Mouse (Mus musculus): ENCODE results near the gene Mboat2.

Gene Mboat2

DNA sequence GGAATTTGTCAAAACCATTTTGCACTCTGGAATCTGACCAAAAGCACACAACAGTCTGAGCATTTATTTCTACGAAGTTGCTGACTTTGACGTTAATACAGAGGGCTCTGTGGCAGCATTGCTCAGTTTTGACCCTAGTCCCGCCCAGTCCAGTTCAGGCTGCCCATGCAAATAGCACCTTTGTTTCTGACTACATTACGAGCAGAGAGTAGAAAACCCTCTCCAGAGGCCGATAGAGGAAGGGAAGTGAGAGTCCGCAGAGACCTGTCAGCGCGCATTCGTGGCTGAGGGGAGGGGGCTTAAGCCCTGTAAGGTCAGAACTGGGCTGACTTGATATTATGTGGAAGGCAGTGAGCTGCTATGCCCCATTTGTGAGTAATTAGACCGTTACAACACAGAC lies 69.0 kb downstream of the Mboat2 start:
- DNase-seq (ENCODE audit: low spot score in 2 of 2): no peak

GRCm38 (mm10) chr12:24902736-24903135 lies 72.1 kb downstream of the Mboat2 start:
- DNase-seq (ENCODE audit: low spot score in 2 of 2): no peak

DNA sequence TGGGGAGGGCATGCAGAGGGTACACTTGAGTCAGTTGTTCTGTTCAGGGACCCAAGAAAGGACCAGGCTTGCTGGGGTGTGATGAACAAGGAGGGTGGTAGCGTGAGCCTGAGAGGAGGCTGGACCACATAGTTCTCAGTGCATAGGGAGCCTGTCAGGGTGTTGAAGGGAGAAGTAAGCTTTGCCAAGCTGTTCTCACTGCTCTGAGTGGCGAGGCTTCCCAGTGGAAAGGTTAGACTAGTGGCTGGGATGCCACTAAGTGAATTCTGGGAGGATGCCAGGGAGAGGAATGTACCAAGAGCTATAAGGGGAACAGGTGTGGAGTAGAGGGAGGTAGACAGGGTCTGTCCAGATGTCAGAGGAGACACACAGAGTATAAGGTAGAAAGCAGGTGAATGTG lies 77.2 kb downstream of the Mboat2 start:
- DNase-seq (ENCODE audit: low spot score in 2 of 2): no peak

- DNase-seq (ENCODE audit: low spot score in 2 of 2): no peak
These were observed 79.0 kb downstream of the Mboat2 start for GRCm38 (mm10) chr12:24909679-24910078.

DNA sequence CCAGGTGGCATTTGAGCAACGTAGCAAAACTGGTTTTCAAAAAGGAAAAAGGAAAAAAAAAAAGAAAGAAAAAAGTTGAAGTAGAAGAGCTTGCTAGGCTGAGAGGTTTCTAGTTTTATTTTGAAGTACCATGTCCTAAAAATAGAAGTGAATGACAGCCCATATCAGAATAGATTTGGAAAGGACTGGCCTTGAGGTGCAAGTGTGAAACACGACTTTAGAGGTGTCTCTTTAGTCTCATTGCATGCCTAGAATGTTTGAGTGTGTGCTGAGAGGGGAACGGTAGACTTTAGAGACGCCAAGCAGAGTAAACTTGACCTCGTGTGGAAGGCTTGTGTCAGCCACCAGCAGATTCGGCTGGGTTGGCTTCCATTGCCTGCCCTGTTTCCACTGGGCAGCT lies 81.5 kb downstream of the Mboat2 start:
- no peak for DNase-seq (ENCODE audit: low spot score in 2 of 2)

DNA sequence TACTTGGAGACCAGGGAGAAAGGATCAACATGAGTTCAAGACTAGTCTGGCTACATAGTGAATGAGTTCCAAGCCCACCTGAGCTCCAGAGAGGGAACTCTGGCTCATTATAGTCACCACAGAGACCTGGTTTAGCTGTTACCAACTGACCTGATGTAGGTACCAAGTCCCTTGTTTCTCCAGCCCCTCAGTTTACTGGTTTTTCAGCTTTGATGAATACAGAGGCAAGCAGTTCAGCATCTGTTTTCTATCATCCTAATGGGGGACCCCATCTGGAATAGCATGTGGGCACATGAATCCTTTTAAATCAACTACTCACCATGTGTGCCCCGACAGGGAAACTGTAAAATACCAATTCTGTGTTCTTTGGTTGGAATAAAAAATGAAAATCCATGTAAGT lies 82.2 kb downstream of the Mboat2 start:
- no peak for DNase-seq (ENCODE audit: low spot score in 2 of 2)

- no peak for DNase-seq (ENCODE audit: low spot score in 2 of 2)
These were observed 88.0 kb downstream of the Mboat2 start for GRCm38 (mm10) chr12:24918575-24919262.

GRCm38 (mm10) chr12:24920861-24921260 lies 90.2 kb downstream of the Mboat2 start:
- DNase-seq (ENCODE audit: low spot score in 2 of 2): no peak

GRCm38 (mm10) chr12:24924003-24924402 lies 93.3 kb downstream of the Mboat2 start:
- DNase-seq (ENCODE audit: low spot score in 2 of 2): no peak

DNA sequence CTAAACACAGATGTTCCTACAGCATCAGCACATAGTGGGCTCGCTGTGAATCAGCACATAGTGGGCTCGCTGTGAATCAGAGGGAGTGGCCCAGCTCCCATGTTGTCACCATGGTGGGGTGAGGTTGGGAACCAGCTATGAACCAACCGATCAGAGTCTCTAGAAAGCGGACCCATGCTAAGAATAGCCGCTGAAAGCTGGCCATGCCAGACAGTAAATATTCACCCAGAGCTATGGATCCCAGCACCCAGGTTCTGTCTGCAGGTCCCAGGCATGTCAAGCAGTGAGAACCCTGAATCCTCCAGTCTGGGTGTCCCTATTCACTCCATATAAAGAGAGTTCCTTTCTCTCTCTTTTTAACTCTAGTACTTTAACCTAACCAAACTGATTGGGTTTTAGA lies 94.6 kb downstream of the Mboat2 start:
- DNase-seq (ENCODE audit: low spot score in 2 of 2): no peak

DNA sequence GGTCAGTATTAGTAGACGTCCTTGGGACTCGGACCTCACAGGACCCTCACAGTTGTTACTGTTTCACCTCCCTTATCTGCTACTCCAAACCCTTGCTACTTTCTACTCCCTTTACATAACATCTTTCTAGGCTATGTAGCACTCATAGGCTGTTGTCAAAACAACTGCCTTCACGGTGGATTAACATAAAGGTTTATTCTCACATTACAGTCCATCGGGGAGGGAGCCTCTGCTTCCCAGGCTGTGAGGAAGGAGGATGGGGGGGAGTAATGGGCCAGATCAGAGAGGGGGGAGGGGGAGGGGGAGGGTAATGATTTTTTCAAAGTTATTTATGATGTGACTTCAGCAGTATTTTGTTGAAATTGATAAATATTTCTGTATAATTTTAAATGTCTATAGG lies 95.0 kb downstream of the Mboat2 start:
- no peak for DNase-seq (ENCODE audit: low spot score in 2 of 2)

- DNase-seq (ENCODE audit: low spot score in 2 of 2): no peak
These were observed 97.5 kb downstream of the Mboat2 start for GRCm38 (mm10) chr12:24928051-24928748.

GRCm38 (mm10) chr12:24929043-24929442 lies 98.4 kb downstream of the Mboat2 start:
- DNase-seq (ENCODE audit: low spot score in 2 of 2): no peak

DNA sequence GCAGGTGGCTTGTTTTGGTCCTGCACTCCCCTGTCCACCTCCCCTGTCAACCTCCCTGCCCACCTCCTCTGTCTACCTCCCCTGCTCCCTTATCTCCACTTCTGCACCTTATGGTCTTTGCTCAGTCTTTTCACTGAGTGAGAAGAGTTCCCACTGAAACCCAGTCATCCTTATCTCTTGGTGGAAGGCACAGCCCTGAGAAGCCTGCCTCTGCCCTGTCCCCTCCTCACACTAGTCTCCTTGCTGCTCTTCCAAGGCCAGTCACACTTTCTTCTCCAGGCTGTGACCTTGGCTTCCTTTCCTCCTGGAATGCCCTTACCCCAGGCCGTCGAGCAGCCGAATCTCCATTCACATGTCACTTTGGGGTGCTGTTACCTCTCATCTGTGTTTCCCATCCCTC lies 100.1 kb downstream of the Mboat2 start:
- no peak for DNase-seq (ENCODE audit: low spot score in 2 of 2)

DNA sequence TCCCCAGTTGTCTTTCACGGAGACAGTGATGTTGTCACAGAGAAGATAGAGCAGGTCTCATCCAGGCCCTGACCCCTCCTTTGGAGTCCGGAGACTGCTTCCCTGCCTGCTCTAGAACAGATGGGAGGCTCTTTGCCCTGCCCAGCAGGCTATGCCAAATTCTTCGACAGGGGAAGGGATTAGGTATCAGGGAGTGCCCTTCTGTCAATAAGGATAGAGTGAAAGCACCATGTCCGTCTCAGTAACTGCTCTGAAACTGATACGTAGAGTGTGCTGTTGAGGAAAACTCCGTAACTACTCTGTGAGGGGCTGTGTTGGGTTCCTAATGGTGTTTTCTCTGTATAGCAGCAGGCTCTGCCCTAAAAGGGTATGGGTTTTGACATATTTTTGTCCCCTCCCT lies 101.4 kb downstream of the Mboat2 start:
- no peak for DNase-seq (ENCODE audit: low spot score in 2 of 2)

DNA sequence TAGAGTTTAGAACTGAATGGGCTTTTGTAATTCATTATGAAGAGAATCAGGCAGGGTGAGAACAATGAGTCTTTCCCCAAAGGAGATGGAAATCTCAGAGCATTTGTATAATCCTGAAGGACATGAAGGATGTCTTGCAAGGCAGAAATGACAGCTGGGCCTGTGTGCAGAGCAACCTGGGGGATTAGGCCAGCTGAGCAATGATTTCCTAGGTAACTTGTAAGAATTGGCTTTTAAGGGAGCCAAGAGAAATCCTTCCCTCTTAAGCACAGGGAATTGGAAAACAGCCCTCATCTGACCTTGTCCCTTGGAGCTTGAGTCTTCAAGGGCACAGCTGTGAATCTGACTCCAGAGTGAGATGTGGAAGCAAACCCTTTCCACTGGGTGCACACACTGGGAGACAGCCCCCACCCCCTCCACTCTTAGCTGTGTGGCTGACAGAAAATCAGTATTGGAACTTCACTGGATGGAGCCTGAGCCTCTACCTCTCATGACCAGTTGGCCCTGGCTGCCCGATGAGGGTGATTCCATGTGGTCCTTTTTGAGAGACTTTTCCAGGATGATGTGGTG lies 102.6 kb downstream of the Mboat2 start:
- no peak for DNase-seq (ENCODE audit: low spot score in 2 of 2)

DNA sequence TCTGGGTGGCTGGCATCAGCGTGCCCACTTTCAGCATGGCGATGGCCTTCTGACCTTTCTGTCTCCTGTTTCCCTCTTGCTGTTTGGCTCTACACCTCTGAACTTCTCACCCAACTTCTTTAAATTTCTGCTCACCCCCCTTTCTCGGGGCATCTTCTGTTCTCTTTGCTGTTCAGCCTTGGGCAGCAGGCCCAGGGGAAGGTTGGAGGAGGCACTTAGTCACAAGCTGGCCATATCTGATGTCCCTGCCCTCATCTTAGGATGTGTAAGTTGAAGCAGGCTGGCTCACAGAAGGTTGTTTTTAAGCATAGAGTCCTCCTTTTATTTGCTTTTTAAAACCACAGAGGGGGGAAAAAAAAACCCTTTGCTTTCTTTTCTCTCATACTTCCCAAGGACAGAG lies 103.3 kb downstream of the Mboat2 start:
- no peak for DNase-seq (ENCODE audit: low spot score in 2 of 2)

GRCm38 (mm10) chr12:24936281-24936680 lies 105.6 kb downstream of the Mboat2 start:
- DNase-seq (ENCODE audit: low spot score in 2 of 2): no peak

GRCm38 (mm10) chr12:24939372-24939771 lies 108.7 kb downstream of the Mboat2 start:
- no peak for DNase-seq (ENCODE audit: low spot score in 2 of 2)

- no peak for DNase-seq (ENCODE audit: low spot score in 2 of 2)
These were observed 112.1 kb downstream of the Mboat2 start for GRCm38 (mm10) chr12:24942619-24943287.

DNA sequence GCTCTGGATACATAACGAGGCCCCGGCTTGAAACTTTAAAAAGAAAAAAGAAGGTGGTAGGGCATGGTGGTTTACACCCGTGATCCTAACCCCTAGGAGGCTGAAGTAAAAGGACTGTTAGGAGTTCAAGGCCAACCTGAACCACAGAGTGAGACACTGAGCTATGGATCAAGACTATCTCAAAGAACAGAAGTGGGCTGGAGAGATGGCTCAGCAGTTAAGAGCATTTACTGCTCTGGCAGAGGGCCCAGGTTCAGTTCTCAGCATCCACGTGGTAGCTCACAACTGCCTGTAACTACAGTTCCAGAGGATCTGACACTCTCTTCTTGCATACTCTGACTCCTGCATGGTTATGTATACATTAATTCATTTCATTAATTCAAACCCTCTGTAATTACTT lies 112.7 kb downstream of the Mboat2 start:
- no peak for DNase-seq (ENCODE audit: low spot score in 2 of 2)

- no peak for DNase-seq (ENCODE audit: low spot score in 2 of 2)
These were observed 113.9 kb downstream of the Mboat2 start for GRCm38 (mm10) chr12:24944597-24944996.

DNA sequence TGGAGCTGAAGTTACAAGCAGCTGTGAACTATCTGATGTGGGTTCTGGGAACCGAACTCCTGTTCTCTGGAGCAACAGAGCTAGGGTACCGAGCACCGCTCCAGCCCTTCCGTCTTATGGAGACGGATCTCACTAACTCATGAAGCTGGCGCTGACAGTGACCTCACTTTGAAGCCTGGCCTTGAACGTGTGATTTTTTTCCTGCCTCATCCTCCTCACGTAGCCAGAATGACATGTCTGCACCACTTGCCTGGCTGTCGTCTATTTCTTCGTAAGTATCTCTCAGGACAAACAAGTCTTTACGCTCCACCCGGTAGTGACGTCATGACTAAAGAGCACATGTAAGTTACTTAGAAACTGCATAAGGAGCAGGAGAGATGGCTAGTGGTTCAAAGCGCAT lies 116.4 kb downstream of the Mboat2 start:
- DNase-seq (ENCODE audit: low spot score in 2 of 2): no peak
